Mouse (Mus musculus) G1E (cell line): Measurements from ENCODE around the gene Car14. TPM values are rescaled to one million over a fixed set of nuclear protein-coding genes. Genes with fewer than 3 reads are reported as not detected.

Experiments
- ATAC-seq: 2 replicates; pipeline ENCODE4 v1.8.0; 2016; ENCODE audit warnings: mild to moderate bottlenecking; ENCODE audit not compliant: insufficient number of reproducible peaks, poor library complexity, low FRiP score, severe bottlenecking; ENCODE audit errors: extremely low read depth
- DNase-seq: peaks from one replicate; pipeline ENCODE4 v3.0.0; 2012; ENCODE audit warnings: low spot score
- H3K27me3 ChIP-seq: 2 replicates; pipeline ENCODE4 v1.6.1; 2012; ENCODE audit warnings: mild to moderate bottlenecking, low read length, inconsistent platforms; ENCODE audit not compliant: insufficient read depth
- H3K36me3 ChIP-seq: replicated peaks from 2 replicates; pipeline ENCODE3; 2012; ENCODE audit warnings: mild to moderate bottlenecking, inconsistent platforms
- H3K4me1 ChIP-seq: 2 replicates; pipeline ENCODE4 v1.6.1; 2012; ENCODE audit warnings: low read depth, low read length, inconsistent platforms, mixed read lengths; ENCODE audit not compliant: insufficient read depth
- H3K4me3 ChIP-seq: 2 replicates; pipeline ENCODE4 v1.5.1; 2012; ENCODE audit warnings: low read depth, mild to moderate bottlenecking, inconsistent platforms, low read length, moderate library complexity, mixed read lengths
- H3K9me3 ChIP-seq: replicated peaks from 2 replicates; pipeline ENCODE4 v1.6.1; 2012; ENCODE audit warnings: inconsistent platforms
- CTCF ChIP-seq: IDR thresholded peaks from 2 replicates; pipeline ENCODE4 v1.5.1; 2012; ENCODE audit warnings: low read depth, low read length, inconsistent platforms, mixed read lengths
- GATA1 ChIP-seq: IDR thresholded peaks from 2 replicates; pipeline ENCODE4 v1.6.1; 2012; ENCODE audit warnings: borderline replicate concordance, low read length, inconsistent platforms, mixed read lengths
- GATA2 ChIP-seq: IDR thresholded peaks from 2 replicates; pipeline ENCODE4 v1.6.1; 2012; ENCODE audit warnings: low read depth, low read length, inconsistent platforms, borderline replicate concordance
- POLR2AphosphoS5 ChIP-seq: IDR thresholded peaks from 2 replicates; pipeline ENCODE4 v1.6.1; 2012; ENCODE audit warnings: low read depth, low read length, inconsistent platforms; ENCODE audit not compliant: insufficient replicate concordance
- TAL1 ChIP-seq: conservative IDR thresholded peaks from 2 replicates; pipeline ENCODE4 v1.6.1; 2012; ENCODE audit warnings: low read depth, low read length, inconsistent platforms, mixed read lengths
- polyA plus RNA-seq: library from polyadenylated mRNA; stranded (reverse); fragments of >175 nt; gene quantifications from 2 replicates; pipeline ENCODE4 v1.2.3, GENCODE M21; 2012
- total RNA-seq, 2 experiments: library from RNA; stranded (forward) in 1 of 2; stranded (reverse) in 1 of 2; fragments of 200-1000 nt in 1 of 2; fragments of >200 nt in 1 of 2; fragmentation: Nextera tagmentation in 1 of 2; gene quantifications; 2 replicates each; pipeline ENCODE4 v1.2.3; 2014 to 2017

Gene Car14
- total and polyA plus RNA-seq, 3 experiments, result 0.11 TPM; not detected in 2

DNA sequence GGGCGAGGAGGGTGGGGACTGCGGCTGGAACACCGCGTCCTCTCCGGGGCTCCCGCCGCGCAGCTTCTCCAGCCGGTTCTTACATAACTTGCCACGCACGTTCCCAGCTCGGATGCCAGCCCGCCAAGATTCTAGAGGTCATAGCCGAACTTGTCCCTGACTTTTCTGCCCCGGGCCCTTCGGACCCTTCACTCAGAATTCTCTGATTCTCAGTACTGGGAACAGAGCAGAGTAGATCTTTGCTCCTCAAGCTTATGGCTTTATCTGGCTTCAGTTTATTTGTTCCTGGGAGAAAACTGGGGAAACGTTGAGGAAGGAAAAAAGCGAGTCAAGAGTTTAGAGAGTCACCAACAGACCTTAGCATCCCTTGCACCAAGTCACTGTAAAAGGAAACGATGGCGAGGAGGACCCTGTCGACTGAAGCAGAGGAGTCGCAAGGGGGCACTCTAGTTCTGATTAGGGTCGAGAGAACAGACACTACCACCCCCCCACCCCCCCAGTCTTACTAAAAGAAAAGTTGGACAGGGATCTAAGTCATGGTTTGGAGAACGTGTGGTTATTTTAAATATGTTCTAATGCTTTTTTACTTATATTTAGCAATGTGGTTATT lies 21.6 kb downstream of the Car14 start:
- H3K36me3 ChIP-seq, result peaks cover 65% of the 10 kb centered on the region
- peaks cover 13% of the 10 kb centered on the region for H3K4me1 ChIP-seq
- TF ChIP-seq CTCF, result no peak
- TF ChIP-seq GATA1, result no peak
- TF ChIP-seq TAL1, result no peak
- no peak for TF ChIP-seq GATA2
- TF ChIP-seq POLR2AphosphoS5, result no peak
- H3K9me3 ChIP-seq, result peaks cover 8% of the 10 kb centered on the region
- no peak for DNase-seq
- no peak for ATAC-seq
- no peaks in the 10 kb centered on the region; the same call in 1 of the 2 replicates for H3K27me3 ChIP-seq
- peak overlapping the region; percentile 30; the same call in 1 of the 2 replicates for H3K4me3 ChIP-seq

DNA sequence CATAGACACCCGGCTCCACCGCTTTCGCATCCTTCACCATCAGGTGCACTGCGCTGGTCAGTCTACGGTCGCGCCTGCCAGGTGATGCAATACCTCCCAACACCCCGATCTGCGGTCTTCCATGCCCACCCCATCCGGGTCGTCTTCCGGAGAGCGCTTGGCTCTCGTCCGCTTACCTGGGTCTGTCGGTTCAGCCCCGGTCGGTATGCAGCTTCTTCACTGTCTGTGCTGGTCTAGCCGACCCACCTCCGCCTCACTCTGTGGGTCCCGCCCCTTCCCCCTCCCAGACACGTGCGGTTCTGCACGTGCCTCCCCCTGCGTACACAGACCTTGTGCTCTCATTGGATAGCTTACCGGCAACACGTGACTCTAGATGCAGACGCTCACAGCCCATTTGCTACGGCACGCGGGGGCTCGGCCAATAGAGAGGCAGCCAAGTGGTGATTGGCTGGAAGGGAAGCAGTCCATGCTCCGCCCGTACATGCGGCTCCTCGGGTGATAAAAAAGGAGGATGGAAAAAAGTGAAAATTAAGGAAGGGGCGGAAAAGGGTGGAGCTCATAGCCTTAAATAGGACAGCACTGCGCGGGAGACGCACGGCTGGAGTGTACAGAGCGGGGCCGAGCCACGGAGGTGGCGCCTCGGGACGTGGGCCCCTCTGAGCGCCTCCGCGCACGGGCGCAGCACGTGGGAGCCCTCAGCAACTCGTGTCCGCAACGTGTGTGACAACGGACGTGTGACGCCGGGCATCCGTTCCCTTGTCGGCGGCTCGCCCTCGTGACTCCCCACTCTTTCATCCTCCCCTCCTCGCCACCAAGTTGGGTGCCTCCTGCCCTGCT lies 22.3 kb downstream of the Car14 start, which contains the start of gene Ciart:
Gene Ciart, minus strand, starts transcription at position 273 of the 837 bp plus-strand sequence.
- Histone ChIP-seq H3K4me3 (peak within 1 kb of the TSS; percentile 30; the same call in 1 of the 2 replicates), H3K9me3 (peaks cover 8% of the 10 kb centered on the region), H3K4me1 (peaks cover 13% of the 10 kb centered on the region), H3K27me3 (no peaks in the 10 kb centered on the region; the same call in 1 of the 2 replicates), H3K36me3 (peaks cover 64% of the 10 kb centered on the region)
- no peak for ATAC-seq
- no peak for DNase-seq
- TF ChIP-seq GATA2, result no peak
- no peak for TF ChIP-seq CTCF
- no peak for TF ChIP-seq POLR2AphosphoS5
- TF ChIP-seq TAL1, result no peak
- TF ChIP-seq GATA1, result no peak

DNA sequence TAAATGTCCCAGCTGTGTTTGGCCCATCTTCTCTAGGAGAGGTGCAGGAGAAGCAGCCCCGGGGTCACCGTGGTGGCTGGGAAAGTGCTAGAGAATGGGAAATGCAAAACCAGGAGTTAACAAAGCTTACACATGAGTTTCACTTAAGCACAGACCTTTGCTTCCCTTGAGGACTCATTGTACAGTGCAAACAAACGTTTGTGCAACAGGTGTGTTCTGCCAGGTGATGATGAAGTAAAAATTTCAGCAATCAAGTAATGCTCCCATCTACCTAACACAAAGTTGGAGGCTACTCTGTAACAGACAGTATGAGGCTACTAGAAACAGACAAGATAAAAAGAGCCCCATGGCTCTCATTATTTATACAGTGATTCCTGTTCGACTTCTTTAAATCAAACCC lies 25.4 kb downstream of the Car14 start:
- TF ChIP-seq GATA2 (no peak), CTCF (no peak), GATA1 (no peak), TAL1 (no peak), POLR2AphosphoS5 (no peak)
- Histone ChIP-seq H3K27me3 (no peaks in the 10 kb centered on the region; the same call in 1 of the 2 replicates), H3K4me3 (no peak overlapping the region), H3K4me1 (peaks cover 18% of the 10 kb centered on the region), H3K36me3 (peaks cover 66% of the 10 kb centered on the region), H3K9me3 (peaks cover 8% of the 10 kb centered on the region)
- ATAC-seq (no peak), DNase-seq (no peak)

- H3K27me3 ChIP-seq, result no peaks in the 10 kb centered on the region
- H3K9me3 ChIP-seq, result no peaks in the 10 kb centered on the region
- peaks cover 44% of the 10 kb centered on the region for H3K4me1 ChIP-seq
- no peak for ATAC-seq
- DNase-seq, result no peak
- peaks cover 62% of the 10 kb centered on the region for H3K36me3 ChIP-seq
- TF ChIP-seq CTCF (no peak), POLR2AphosphoS5 (no peak), GATA1 (no peak), GATA2 (no peak), TAL1 (no peak)
- H3K4me3 ChIP-seq, result peak overlapping the region; percentile 74
Observed at GRCm38 (mm10) chr3:95872048-95872447, 32.4 kb downstream of the Car14 start.

DNA sequence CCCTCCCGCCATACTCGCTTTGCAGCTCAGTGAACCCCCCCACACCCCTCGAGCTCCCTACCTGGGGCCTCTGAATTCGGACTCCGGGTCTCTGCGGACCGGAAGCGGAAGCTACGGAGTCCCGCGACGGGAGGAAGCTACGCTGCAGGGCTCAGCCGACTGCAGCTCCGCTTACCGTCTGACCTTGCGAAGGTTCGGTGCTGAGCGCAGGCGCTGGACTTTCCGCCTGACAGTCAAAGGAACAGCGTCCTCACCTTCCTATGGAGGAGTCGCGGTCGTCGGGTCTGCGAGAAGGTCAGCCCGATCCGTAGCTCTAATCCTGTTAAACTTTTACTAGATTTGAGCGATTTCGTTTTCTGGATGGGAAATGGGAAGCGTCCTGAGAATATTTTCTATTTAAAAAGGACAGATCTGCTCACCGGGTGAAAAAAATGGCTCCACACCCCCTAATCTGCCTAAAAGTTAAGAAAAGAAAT lies 33.1 kb downstream of the Car14 start, which contains the start of gene Mrps21:
Gene Mrps21, minus strand, starts transcription at position 128 of the 476 bp plus-strand sequence.
- TF ChIP-seq POLR2AphosphoS5 (no peak), TAL1 (no peak), GATA2 (no peak), CTCF (no peak), GATA1 (no peak)
- DNase-seq, result peak; percentile 89
- peaks cover 64% of the 10 kb centered on the region for H3K36me3 ChIP-seq
- peak within 1 kb of the TSS; percentile 74 for H3K4me3 ChIP-seq
- H3K27me3 ChIP-seq, result no peaks in the 10 kb centered on the region
- no peaks in the 10 kb centered on the region for H3K9me3 ChIP-seq
- peaks cover 44% of the 10 kb centered on the region for H3K4me1 ChIP-seq
- peak; percentile 95 for ATAC-seq

- TF ChIP-seq GATA2, result no peak
- no peak for TF ChIP-seq GATA1
- no peak for TF ChIP-seq TAL1
- no peak for TF ChIP-seq CTCF
- TF ChIP-seq POLR2AphosphoS5, result no peak
- no peak for DNase-seq
- Histone ChIP-seq H3K4me3 (peak overlapping the region; percentile 74), H3K36me3 (peaks cover 66% of the 10 kb centered on the region), H3K27me3 (no peaks in the 10 kb centered on the region), H3K9me3 (no peaks in the 10 kb centered on the region), H3K4me1 (peaks cover 44% of the 10 kb centered on the region)
- ATAC-seq, result no peak
Observed at GRCm38 (mm10) chr3:95870976-95871375, 33.5 kb downstream of the Car14 start.
